Mouse (Mus musculus) testis, adult 2 months (tissue): ENCODE results near the gene Rnf39.

Source experiments
- CTCF ChIP-seq: fragments of 200-500 bp; IDR thresholded peaks from 2 replicates; pipeline ENCODE4 v1.5.1; 2012; ENCODE audit warnings: low read depth, mild to moderate bottlenecking, inconsistent platforms, low read length, moderate library complexity; ENCODE audit not compliant: control insufficient read depth, insufficient read depth, insufficient replicate concordance
- POLR2A ChIP-seq: fragments of 200-500 bp; IDR thresholded peaks from 2 replicates; pipeline ENCODE4 v1.6.1; 2012; ENCODE audit warnings: low read depth, mild to moderate bottlenecking, inconsistent platforms, low read length, moderate library complexity; ENCODE audit not compliant: control insufficient read depth

- no peak for TF ChIP-seq CTCF
- TF ChIP-seq POLR2A: no peak
Observed at GRCm38 (mm10) chr17:36952631-36953030, 9.9 kb downstream of the Rnf39 start.
